Mouse (Mus musculus) adrenal gland, adult (tissue): ENCODE data around the gene Rfc2.

Source experiments
- DNase-seq, 2 experiments: peaks; one replicate each; pipeline ENCODE4 v3.0.0; 2022 to 2023; ENCODE audit warnings: low spot score in 1 of 2; ENCODE audit not compliant: inconsistent age in 2 of 2

Gene Rfc2

GRCm38 (mm10) chr5:134564272-134564671 lies 16.9 kb upstream of the Rfc2 start:
- DNase-seq: no peak

GRCm38 (mm10) chr5:134565696-134566095 lies 15.5 kb upstream of the Rfc2 start:
- DNase-seq: no peak

GRCm38 (mm10) chr5:134567445-134567844 lies 13.7 kb upstream of the Rfc2 start:
- no peak for DNase-seq

- no peak for DNase-seq
Measured at GRCm38 (mm10) chr5:134568030-134568429, 13.1 kb upstream of the Rfc2 start.

- DNase-seq: no peak
Measured at GRCm38 (mm10) chr5:134568964-134569491, 12.1 kb upstream of the Rfc2 start.

GRCm38 (mm10) chr5:134571730-134572507 lies 9.2 kb upstream of the Rfc2 start:
- peak; percentile 61 to 88 for DNase-seq

GRCm38 (mm10) chr5:134572508-134573214 lies 8.5 kb upstream of the Rfc2 start:
- peak; percentile 41 to 77 for DNase-seq

- no peak for DNase-seq
Measured at GRCm38 (mm10) chr5:134575833-134576232, 5.3 kb upstream of the Rfc2 start.

GRCm38 (mm10) chr5:134576517-134577220 lies 4.5 kb upstream of the Rfc2 start:
- no peak for DNase-seq

- DNase-seq: no peak
Measured at GRCm38 (mm10) chr5:134577534-134577933, 3.6 kb upstream of the Rfc2 start.

GRCm38 (mm10) chr5:134579135-134579534 lies 2.0 kb upstream of the Rfc2 start:
- no peak for DNase-seq

GRCm38 (mm10) chr5:134582221-134582907 lies 1.2 kb downstream of the Rfc2 start:
- peak; percentile 97 to 98 for DNase-seq

GRCm38 (mm10) chr5:134583006-134583883 lies 2.1 kb downstream of the Rfc2 start:
- no peak for DNase-seq

GRCm38 (mm10) chr5:134583884-134584213 lies 2.7 kb downstream of the Rfc2 start:
- no peak for DNase-seq

GRCm38 (mm10) chr5:134584798-134585197 lies 3.6 kb downstream of the Rfc2 start:
- no peak for DNase-seq

- DNase-seq: no peak
Measured at GRCm38 (mm10) chr5:134589900-134590299, 8.7 kb downstream of the Rfc2 start.

GRCm38 (mm10) chr5:134592026-134592581 lies 10.9 kb downstream of the Rfc2 start:
- DNase-seq: no peak

- DNase-seq: no peak
Measured at GRCm38 (mm10) chr5:134593093-134593492, 11.9 kb downstream of the Rfc2 start.

- DNase-seq: no peak
Measured at GRCm38 (mm10) chr5:134597711-134598110, 16.5 kb downstream of the Rfc2 start.

GRCm38 (mm10) chr5:134604376-134604775 lies 23.2 kb downstream of the Rfc2 start:
- no peak for DNase-seq
